Mouse (Mus musculus) cortical plate, adult 2 months (tissue): ENCODE data around the gene Myo3b. TPM values are rescaled to one million over a fixed set of nuclear protein-coding genes. Genes with fewer than 3 reads are reported as not detected.

Experiments used
- H3K27ac ChIP-seq: fragments of 200-500 bp; 2 replicates; pipeline ENCODE4 v1.5.1; 2012; ENCODE audit warnings: low read length, control low read depth, inconsistent platforms; ENCODE audit not compliant: insufficient read depth
- H3K4me1 ChIP-seq: fragments of 200-500 bp; 2 replicates; pipeline ENCODE4 v1.6.1; 2011; ENCODE audit warnings: low read length; ENCODE audit not compliant: control insufficient read depth, insufficient read depth
- H3K4me3 ChIP-seq: fragments of 200-500 bp; 2 replicates; pipeline ENCODE4 v1.5.1; 2011; ENCODE audit warnings: mild to moderate bottlenecking, low read length, control low read depth; ENCODE audit not compliant: insufficient read depth
- CTCF ChIP-seq: fragments of 200-500 bp; IDR thresholded peaks from 2 replicates; pipeline ENCODE4 v1.5.1; 2011; ENCODE audit warnings: mild to moderate bottlenecking, control low read depth, low read length; ENCODE audit not compliant: insufficient read depth; ENCODE audit errors: extremely low read depth
- POLR2A ChIP-seq: fragments of 200-500 bp; IDR thresholded peaks from 2 replicates; pipeline ENCODE4 v1.6.1; 2011; ENCODE audit warnings: mild to moderate bottlenecking, low read length, control low read depth; ENCODE audit not compliant: insufficient read depth; ENCODE audit errors: extremely low read depth
- polyA plus RNA-seq: library from polyadenylated mRNA; depleted of rRNA; stranded (reverse); fragments of >200 nt; gene quantifications from 2 replicates; pipeline ENCODE4 v1.2.3, GENCODE M21; 2012; rRNA removed

The Myo3b gene
- polyA plus RNA-seq, 1 experiment: 0.44 TPM

DNA sequence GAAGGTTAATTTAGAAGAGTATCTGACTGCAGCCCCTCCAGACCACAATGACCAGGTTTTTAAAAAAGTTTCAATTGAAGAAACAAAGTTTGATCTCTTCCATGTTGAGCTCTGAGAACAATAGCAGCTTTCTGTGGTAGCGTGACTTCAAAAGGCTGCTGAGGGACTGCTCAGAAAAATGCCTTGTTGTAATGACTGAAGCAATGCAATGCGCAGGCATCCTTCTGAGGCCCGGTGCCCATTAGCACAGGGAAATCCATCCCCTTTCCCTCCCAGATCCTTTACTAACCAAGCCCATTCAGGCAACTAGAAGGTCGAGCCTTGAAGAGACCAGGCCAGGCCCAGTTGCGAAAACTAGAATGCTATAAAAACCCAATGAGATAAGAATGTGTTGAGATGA is 432.2 kb downstream of the Myo3b start:
- Histone ChIP-seq H3K27ac (no peak overlapping the region), H3K4me1 (no peaks in the 10 kb centered on the region), H3K4me3 (no peak overlapping the region)
- TF ChIP-seq CTCF: no peak
- no peak for TF ChIP-seq POLR2A

DNA sequence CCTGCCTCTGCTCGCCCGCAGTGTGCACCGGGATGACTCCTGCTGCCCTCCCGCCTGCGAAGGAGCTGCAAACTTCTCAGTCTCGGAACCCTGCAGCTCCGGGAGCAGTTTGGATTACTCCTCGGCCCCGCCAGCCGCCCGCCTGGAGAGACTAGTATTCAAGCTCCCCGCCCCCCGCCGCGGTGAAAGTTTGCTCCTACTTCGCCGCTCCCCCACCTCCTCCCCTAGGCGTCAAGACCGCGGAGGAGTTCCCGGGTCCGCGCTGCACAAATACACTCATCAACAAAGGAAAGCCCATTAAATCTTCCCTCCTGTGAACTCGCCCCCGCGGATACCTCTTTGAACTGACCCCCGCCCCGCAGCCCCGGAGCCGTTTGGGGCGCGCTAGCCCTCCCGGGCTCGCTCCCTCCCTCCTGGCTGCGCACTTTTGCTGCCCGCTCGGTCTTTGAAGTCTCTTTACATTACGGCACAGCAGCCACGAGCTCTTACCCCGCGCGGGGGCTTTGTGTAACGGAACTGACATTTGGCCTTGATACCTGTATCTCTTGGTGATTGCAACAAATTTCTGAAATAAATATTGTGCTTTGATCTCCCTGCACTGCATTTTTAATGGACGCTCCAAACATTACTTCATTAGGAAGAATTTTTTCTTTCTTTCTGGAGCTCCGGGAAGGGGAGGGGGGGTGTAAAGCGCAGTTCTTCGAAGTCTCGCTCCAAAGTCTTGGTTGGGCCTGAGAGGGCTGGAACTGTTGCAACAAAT is 433.1 kb downstream of the Myo3b start:
- Histone ChIP-seq H3K27ac (no peak overlapping the region), H3K4me3 (no peak overlapping the region), H3K4me1 (no peaks in the 10 kb centered on the region)
- TF ChIP-seq CTCF (no peak), POLR2A (no peak)

Other genes starting within 250 kb of the Myo3b start
- gene Ccdc173, start 249.6 kb upstream of the Myo3b start, polyA plus RNA-seq: 3.7 TPM in 2 replicates
- 25.5 and 29.9 TPM in 2 replicates for gene Phospho2, start 249.5 kb upstream of the Myo3b start, polyA plus RNA-seq
- gene Klhl23, start 217.2 kb upstream of the Myo3b start, polyA plus RNA-seq: 34.7 and 38.1 TPM in 2 replicates
- 80.3 and 88.7 TPM in 2 replicates for gene Ssb, start 177.6 kb upstream of the Myo3b start, polyA plus RNA-seq
- gene Mettl5, start 153.5 kb upstream of the Myo3b start, polyA plus RNA-seq: 12.7 and 13.6 TPM in 2 replicates
- gene Ubr3, start 141.9 kb upstream of the Myo3b start, polyA plus RNA-seq: 75.8 and 77.6 TPM in 2 replicates